Mouse (Mus musculus) kidney, adult 8-10 months (tissue): ENCODE measurements at regions not wholly inside any gene's neighbourhood (a gene's known extent, or its start where the extent isn't known, plus 50 kb on each side); places are given as distances from the start of the nearest gene placed in this dataset.
A peak's percentile ranks its signal among the peaks of the same experiment; 100 is the strongest.
"Not testable (repeated sequence)": the region's sequence is repeated elsewhere in the genome, so short reads cannot be mapped to it uniquely, and the experiment has no call there.

Source experiments
- DNase-seq, 2 experiments: peaks; one replicate each; pipeline ENCODE4 v3.0.0; 2022

DNA sequence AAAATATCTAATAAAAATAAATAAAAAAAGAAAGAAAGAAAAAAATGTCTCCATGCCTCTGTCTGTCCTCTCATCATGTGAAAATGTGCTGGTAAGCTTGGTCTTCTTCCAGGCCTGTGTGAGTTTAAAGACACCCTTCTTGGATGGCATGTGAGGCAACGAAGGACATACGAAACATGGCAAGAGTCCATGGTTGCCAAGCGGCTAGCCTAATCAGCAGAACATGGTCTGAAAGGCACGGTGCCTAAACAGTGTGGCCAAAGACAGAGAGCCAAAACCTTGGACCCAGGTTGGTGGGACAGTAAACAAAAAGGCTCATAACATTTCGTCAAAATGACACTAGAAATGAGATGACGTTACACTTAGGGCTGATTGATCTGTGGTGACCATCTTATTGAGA is 1344.7 kb upstream of the A1bg start:
- DNase-seq: no peak

DNA sequence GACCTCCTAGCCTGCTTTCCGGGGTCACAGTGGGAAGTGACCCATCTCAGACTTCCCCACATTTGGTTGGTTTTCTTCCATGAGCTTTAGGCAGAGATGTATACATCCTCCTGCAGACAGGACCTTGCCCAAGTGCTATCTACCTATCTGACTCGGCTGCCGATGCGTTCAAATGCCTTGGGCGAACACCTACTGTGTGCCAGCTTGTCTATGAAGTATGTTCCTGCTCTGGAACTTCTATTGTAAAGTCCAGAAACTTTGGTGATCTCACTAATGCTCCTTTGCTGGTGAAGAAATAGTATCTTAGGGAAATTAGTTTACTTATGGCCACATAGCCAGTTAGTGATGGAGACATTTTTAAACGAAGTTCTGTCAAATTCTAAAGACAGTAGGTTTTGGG is 1343.2 kb upstream of the A1bg start:
- no peak for DNase-seq

DNA sequence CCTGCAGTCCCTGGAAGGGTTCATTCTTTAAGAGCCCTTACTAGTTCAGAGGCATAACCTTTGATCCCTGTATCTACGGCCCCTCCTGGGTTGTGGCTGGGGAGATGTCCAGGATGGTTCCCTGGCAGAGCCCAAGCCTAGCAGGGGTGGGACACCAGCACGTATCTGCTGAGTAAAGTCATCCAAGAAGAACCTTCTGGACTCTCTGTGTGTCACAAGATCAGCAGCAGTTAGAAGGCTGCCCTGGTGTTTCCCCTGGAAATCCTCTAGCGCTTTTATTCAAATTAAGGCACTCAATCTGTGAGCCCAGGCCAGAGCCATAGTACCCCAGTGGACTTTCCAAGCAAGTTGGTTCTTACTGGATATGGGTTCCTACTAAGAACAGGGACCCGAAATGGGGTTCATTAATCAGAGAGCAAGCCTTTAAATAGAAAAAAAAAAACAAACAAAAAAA is 1342.7 kb upstream of the A1bg start:
- DNase-seq: peak; percentile 41 to 63

DNA sequence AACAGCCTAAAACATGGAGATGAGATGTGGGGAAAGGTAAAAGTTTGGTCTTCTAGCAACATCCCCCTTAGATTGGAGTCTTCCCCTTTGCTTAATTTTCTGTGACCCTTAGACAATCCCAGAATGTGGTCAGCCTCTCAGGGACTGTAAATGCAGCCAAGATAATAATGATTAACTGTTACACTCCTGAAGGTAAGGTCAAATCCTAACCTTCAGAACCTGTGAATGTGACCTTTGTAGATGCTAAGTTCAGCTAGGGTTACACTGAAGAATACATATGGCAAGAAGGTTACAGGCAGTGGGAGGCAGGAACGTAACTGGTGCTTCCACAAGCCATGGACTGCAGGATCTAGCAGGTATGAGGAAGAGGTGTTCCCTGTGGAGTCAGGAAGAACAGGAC is 1342.2 kb upstream of the A1bg start:
- DNase-seq: peak in 1 of 2 experiments; percentile 49

DNA sequence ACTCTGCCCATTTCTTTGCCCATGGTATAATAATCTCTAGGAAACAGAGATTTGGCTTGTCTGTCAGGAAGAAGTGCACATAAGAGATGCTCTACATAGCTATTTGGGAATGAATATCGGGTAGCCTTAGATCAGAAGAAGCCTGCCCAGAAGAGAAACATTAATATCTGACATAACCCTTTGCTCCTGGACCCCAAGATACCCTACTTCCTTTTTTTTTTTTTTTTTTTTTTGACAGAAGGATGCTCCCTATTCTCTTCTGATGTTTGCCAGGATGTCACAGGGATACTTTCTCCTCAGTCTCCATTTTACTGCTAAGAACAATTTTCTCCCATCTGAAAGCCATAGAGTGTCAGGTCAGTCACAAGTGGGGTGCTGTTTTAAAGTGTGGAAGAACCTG is 1341.4 kb upstream of the A1bg start:
- no peak for DNase-seq

DNA sequence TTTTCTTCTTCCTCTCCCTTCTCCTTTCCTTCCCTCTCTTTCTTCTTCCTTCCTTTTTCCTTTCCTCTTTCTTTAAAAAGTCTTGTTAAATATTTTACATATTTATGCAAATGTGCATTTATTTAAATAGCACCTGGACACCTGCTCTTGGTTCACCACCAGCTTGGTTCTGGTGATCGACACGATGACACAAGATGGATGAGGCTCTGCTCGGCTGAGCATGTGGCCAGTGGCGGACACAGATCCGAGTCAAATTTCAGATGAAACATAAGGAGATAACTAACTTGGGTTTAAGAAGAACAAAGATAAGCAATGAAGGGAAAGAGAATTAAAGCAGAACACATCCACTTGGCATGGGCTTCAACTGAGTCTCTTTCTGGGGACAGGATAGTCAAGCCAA is 1339.7 kb upstream of the A1bg start:
- DNase-seq: no peak

DNA sequence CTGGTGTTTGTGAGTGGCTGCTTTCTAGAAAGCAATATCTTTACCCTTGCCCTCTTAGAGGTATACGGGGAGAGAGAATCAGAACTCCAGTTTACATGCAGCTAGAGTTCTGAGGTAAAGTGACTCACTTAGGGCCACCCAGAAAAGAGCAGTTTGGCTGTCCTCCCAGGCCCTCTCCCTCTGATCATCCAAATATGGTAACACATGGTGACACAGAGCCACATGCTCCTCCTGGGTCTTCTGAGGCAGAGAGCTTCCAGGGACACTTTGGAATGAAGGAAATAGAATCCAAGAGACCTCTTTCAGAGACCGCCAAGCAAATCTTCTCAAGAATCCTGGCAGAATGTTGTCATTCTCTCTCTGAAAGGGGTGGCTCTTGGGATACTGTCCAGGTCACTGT is 1338.7 kb upstream of the A1bg start:
- DNase-seq: no peak

DNA sequence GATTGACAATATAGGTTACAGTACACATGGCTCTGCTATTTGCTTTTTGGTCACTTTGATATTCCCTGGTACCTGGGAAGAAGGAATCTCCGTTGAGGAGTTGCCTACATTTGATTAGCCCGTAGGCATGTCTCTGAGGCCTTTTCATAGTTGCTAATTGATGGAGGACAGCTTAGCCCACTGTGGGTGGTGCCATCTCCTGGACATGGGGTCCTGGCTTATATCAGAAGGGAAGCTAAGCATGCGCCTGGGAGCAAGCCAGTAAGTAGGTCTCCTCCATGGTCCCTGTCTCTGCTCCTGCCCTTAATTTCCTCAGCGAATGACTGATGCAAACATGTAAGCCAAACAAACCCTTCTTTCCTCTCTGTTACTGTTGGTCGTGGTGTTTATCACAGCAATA is 1335.8 kb upstream of the A1bg start:
- no peak for DNase-seq

DNA sequence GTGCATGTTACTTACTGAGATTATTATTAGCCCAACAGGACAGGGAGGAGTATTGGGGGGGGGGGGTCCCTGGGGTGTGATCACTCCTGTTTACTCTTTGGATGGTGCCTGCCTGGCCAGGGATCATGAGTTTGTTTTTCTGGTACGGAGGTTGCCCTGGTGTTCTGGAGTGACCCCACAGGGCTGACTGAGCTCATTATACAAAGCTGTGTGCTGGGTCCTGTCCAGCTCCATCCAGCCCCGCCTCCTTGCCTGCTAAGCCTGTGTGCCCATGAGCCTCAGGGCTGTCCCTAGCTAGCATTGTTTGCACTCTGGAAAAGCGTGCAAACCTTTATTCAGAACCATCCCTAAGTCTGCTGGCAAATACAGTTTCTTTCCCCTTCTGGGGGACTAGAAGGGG is 1335.1 kb upstream of the A1bg start:
- DNase-seq: peak; percentile 90 to 93

DNA sequence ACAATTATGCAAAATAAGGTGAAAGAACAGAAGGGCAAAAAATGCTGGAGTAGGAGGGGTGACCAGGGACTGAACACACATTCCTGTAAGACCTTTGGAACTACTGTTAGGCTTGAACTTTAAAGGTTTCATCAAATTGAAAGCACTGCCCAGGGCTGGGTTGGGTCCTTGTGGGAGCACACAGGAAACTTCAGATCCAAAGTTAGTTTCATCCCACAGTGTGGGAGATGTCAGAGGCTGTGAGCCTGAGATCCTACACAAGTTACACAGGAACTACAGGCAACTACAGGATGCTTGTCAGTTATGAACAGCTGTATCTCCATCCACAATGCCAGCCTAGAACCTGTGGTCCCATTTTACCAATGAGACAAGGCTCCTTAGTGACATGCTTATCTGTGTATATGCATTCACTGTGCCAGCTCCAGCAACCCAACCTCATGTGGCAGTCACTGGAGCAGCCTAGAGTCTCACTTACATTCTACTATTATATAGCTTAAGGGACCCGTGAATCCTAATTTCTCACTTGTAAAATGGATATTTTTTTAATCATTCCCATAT is 1334.4 kb upstream of the A1bg start:
- DNase-seq: no peak

DNA sequence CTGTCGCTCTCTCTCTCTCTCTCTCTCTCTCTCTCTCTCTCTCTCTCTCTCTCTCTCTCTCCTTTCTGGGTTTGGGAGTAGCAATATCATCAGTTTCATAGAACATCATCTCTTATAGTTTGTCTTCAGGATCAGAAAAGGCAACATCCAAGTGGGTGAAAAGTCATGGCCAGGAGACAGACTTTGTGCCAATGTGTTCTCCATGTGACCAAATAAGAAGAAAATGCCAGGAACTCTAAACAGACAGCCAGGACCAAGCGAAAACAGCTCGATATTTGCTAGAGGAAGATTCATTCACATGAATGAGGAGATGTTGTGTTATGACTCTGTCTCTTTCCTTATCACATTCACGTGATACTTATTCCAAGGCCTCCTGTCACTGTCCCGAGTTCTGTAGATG is 1332.8 kb upstream of the A1bg start:
- peak in 1 of 2 experiments; percentile 54 for DNase-seq

DNA sequence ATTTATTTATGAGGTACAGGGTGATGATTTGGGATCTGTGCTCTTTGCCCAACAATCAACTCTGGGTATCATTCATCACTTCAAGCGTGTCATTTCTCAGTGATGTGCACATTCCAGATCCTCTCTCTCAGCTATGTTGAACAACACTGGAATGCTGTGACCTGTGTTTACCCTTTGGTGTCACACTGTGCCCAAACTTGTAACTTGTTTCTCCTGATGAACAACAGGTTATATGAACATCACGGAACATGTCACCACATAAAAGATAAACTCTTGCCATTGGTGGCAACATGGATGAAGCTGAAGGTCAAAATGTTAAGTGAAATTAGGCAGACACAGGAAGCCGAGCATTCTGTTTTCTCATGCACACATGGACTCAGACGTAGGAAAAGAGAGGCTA is 1330.9 kb upstream of the A1bg start:
- DNase-seq: no peak

DNA sequence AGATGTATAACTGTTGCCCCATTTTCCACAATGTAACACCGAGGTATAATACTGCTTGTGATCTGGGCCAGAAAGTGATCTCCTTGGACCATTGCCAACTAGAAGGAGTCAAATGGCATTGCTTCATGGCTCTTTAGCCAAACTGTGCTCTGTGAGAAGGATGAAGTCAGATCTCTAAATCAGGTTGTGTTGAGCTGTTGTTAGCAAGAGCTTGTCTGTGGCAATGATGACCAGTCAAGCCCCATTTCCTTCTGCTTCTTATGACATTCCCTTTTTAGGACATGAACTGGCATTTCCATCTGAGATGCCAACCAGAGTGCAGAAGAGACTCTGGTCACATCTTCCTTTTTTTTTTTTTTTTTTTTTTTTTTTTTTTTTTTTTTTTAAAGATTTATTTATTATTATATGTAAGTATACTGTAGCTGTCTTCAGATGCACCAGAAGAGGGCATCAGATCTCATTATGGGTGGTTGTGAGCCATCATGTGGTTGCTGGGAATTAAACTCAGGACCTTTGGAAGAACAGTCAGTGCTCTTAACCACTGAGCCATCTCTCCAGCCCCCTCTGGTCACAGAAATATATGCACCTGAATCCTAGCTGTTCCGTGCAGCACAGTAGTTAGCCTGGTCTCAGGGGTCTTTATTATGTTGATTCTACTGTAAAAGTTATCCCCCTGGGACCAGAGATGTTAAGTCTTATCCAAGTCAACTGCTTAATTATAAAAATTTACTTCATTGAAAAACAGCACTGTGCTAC is 1329.4 kb upstream of the A1bg start:
- DNase-seq: not testable (repeated sequence)

DNA sequence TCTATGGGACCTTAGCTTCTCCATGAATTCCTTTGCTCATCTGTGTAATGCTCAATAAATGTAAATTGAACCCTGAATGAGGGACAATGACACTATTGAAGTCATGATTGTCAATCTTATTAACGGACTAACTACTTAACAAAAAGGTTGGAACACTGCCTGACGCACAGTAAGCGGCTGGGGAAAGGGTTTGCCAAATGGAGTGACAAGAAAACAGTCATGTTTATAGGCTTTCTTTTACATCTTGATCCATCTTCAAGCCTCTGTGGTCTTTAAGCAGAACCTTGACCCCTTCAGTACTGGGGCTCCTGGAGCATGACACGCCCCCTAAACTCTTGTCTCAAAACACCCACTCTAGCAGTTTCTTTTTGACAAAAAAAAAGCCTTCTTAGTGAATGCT is 1326.6 kb upstream of the A1bg start:
- no peak for DNase-seq

DNA sequence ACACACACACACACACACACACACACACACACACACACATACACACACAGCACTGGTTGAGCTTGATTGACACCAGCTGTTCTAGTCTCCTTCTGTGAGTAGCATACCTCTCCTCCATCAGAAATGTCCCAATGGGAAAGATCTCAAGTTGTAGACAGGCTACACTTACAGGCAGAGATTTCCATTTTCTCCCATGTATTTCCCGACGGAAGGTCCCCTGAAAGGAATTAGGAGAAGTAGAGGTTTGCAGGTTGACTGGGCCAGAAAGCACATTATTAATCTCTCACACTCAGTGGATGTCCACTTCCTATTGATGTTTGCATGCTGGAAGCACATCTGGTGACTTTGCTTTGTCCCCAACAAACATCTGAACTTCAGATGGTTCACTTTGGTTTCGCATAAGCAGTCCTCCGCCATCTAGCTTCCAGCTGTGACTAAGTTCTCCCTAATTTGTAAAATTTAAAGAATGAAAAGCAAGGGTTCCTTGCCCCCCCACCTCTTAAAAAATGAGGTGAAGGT is 1323.8 kb upstream of the A1bg start:
- DNase-seq: no peak

DNA sequence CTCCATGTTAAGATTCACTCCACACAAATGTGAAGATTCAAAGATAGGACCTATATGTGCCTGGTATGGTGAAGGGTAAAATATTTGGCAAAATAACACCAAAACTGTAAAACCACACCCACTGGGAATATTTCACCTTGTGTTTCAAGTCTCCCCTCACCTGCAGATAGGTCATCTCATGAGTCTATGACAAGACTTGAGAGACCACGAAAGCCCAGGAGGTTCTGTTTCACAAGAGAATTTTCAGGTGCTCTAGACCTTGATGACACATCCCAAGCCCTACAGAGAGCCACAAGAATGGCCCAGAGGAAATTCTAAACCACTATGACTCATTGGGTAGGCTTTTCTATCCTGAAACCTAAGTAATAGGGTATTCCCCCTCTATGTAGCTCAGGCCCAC is 1322.4 kb upstream of the A1bg start:
- no peak for DNase-seq

DNA sequence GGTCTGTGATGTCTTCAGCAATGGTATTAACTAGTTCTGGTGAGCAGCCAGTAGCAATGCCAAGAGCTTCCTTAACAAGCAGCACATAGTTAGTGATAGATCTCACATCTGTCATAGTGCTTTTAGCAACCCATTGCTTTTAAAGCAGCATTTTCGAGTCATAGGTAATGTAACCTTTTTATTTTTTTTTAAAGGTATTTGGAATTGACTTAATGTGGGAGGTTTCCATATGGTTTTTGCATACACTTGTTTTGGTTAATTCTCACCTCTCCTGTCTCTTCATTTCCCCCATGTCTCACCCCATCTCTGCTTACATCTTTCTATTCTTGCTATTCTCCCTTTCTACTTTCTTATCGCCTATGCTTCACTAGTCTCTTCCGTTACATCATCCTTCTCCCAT is 1322.0 kb upstream of the A1bg start:
- DNase-seq: no peak

DNA sequence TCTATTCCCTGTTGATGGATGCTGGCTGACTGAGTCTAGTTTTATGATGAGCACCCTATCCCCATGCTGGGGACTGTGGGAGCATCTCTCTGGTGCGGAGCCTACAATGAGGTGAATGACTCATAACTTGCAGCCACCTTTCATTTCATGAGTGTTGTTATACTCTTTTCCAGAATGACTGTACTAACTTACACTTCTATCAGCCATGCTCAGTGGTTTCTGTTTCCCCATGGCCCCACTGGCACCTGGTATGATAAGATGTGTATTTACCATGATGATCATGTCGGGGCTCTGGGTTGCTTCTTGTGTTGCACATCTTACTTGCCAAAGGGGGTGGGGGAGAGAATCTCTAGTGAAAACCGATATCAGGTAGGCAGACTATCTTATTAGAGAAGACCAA is 1317.2 kb upstream of the A1bg start:
- DNase-seq: no peak

DNA sequence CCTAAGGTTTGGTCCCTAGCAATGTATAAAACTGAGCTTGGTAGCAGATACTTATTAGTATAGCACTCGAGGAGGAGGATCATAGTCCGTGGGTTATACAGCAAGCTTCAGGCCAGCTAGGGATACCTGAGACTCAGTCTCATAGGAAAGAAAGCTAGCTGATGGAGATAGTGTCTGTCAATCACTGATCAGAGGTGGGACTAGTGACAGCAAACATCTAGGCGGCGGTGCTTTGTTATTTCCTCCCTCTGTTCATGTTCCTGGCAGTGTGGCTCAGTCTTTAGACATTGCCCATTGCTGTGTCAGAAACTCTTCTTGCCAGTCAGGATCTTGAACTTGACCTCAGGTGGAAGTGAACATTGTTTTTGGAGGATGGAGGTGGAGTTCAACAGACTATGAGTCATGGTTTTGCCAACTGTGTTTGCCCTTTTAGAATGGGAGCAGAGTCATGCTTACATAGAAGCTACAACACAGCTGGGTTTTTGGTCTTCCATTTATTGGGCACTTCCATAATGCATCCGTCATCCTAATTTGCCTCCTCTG is 1315.8 kb upstream of the A1bg start:
- DNase-seq: no peak

DNA sequence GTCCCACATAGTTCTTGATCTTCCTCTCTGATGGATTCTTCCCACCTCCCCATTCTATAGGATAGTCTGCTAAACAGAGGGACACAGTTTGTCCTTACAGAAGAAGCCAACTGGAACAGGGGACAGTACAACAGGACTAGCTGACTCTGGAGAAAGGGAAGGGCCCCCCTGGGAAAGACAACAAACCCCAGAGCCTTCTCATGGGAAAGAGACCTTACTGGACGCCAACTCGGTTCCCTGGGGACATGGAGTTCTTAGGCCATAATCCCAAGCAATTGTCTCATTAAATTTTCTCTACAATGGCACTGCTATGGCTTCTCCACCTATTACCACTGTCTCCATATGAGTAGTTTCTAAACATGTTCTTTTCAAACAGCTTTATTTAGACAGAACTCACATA is 1313.2 kb upstream of the A1bg start:
- DNase-seq: no peak

DNA sequence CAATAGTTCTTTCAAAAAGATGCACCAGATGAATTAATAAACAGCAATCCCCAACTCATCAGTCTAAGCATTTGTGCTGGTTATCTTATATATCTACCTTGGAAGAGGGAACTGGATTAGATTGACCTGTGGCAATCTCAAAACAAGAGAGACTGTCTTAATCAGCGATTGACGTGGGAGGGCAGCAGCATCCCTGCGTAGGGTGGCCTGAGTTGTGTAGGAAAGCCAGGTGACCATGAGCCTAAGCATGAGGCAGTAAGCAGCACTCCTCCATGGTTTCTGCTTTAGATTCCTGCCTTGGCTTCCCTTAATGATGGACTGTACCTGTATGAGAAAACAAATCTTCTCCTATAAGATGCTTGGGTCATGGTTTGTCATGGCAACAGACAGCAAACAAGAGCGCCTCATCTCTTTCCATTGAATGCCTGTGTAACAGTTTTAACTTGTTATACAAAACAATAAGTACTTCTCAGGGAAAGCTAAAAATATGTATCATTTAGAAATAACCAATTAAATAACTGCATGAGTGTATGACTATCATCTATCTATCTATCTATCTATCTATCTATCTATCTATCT is 1311.5 kb upstream of the A1bg start:
- no peak for DNase-seq

DNA sequence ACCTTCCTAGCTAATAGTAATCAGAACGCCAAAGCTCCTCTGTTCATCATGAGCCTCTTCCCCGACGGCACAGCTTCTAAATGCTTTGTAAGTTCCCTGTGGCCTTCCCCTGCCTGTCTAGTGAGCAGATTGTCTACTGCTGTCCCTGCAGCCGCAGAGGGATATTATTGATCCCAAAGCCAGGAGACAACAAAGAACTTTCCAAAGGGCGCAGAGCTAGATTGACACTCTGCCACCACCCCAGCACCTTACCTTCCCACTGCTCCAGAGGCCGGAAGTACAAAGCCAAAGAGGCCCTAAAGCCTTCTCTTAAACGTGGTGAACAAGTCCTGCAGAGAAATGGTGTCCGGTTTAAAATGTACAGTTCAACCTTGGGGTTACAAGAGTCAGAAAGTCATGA is 1310.3 kb upstream of the A1bg start:
- no peak for DNase-seq

DNA sequence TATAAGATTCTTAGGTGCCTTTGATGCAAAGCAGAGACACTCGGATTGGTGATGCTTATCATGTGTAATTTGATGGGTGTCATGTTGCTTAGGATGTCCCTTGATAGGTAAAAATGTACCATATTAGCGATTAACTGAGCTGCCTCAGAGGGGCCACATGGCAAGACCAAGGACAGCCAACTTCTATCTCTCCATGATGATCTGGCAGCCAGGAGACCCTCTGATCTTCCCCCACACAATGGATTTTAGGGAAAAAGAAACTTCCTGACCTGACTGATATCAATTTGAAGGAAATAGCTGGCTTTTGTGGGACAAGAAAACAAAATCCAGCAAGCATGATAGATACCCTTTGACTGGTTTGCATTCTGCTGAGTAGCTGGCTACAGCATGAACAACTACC is 1308.9 kb upstream of the A1bg start:
- no peak for DNase-seq

DNA sequence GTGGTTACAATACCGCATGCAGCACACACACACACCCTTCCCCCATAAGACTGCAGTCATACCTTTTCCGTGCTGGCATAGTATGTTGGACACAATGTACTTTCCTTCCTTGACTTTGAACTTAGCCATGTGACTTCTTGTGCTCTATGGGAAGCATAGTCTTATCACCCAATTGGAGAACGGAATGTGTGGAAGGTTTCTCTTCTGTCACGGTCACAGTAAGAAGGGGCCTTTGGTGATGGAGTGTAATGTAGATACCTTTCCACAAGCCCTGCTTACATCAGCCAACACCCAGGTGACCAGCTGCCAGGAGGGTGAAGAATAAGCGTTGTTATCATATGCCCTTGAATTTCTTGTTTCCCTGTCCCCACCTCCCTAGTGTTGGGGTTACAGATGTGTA is 1308.0 kb upstream of the A1bg start:
- no peak for DNase-seq
